Mouse (Mus musculus): Measurements from ENCODE around the gene Hfe2. TPM values are rescaled to one million over a fixed set of nuclear protein-coding genes. Genes with fewer than 3 reads are reported as not detected.

Gene Hfe2
- polyA plus RNA-seq, 1 experiment from 2014 or later, result 1.1 TPM

DNA sequence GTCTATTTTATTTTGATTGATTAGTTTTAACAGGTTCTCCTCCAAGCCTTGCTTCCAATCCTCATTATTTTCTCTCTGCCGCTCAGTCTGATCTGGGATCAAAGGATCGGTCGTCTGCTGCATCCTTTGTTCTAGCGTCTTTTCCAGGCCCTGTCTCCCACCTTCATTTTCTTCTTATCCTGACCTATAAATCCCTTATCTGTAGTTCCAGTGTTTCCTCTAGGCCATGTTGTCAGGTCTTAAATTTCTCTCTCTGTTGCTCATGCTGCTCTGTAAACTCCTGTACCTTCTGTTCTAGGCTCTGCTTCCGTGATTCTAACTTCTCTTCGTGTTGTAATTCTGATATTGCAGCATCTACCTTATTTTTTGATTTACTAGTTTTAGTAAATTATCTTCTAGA lies 15.8 kb downstream of the Hfe2 start:
- Histone ChIP-seq H3K27me3 (peaks cover 12% of the 10 kb centered on the region; the same call in 1 of the 2 replicates), H3K27ac (no peak overlapping the region), H3K4me2 (no peak overlapping the region), H3K36me3 (no peaks in the 10 kb centered on the region), H3K9me3 (replicated peaks) (no peaks in the 10 kb centered on the region), H3K4me3 (replicated peaks) (no peak overlapping the region), H3K9ac (no peak overlapping the region), H3K4me1 (no peaks in the 10 kb centered on the region)
- ATAC-seq (replicated peaks; ENCODE audit: low FRiP score), result no peak
- WGBS, result 34% methylated on average over 6 of the region's 6 CpGs

- WGBS, result 20% methylated on average over 14 of the region's 14 CpGs
- no peaks in the 10 kb centered on the region for H3K4me1 ChIP-seq
- H3K27ac ChIP-seq, result no peak overlapping the region
- H3K27me3 ChIP-seq, result peaks cover 19% of the 10 kb centered on the region; the same call in 1 of the 2 replicates
- H3K4me2 ChIP-seq, result no peak overlapping the region
- no peaks in the 10 kb centered on the region for H3K9me3 ChIP-seq (replicated peaks)
- no peak for ATAC-seq (replicated peaks; ENCODE audit: low FRiP score)
- no peaks in the 10 kb centered on the region for H3K36me3 ChIP-seq
- H3K4me3 ChIP-seq (replicated peaks), result no peak overlapping the region
- no peak overlapping the region for H3K9ac ChIP-seq
Measured at GRCm38 (mm10) chr3:96541328-96542078, 16.5 kb downstream of the Hfe2 start.

GRCm38 (mm10) chr3:96542554-96542953 lies 17.6 kb downstream of the Hfe2 start:
- Histone ChIP-seq H3K4me3 (replicated peaks) (no peak overlapping the region), H3K36me3 (no peaks in the 10 kb centered on the region), H3K27me3 (peaks cover 22% of the 10 kb centered on the region; the same call in 1 of the 2 replicates), H3K27ac (no peak overlapping the region), H3K4me1 (peaks cover under 1% of the 10 kb centered on the region; the same call in 1 of the 2 replicates), H3K9me3 (replicated peaks) (no peaks in the 10 kb centered on the region), H3K4me2 (no peak overlapping the region), H3K9ac (no peak overlapping the region)
- WGBS, result 77% methylated on average over 8 of the region's 8 CpGs
- ATAC-seq (replicated peaks; ENCODE audit: low FRiP score), result no peak

GRCm38 (mm10) chr3:96543345-96543744 lies 18.4 kb downstream of the Hfe2 start:
- Histone ChIP-seq H3K4me3 (replicated peaks) (no peak overlapping the region), H3K9me3 (replicated peaks) (no peaks in the 10 kb centered on the region), H3K36me3 (no peaks in the 10 kb centered on the region), H3K27ac (no peak overlapping the region), H3K4me1 (peaks cover 4% of the 10 kb centered on the region; the same call in 1 of the 2 replicates), H3K27me3 (peaks cover 22% of the 10 kb centered on the region; the same call in 1 of the 2 replicates), H3K9ac (no peak overlapping the region), H3K4me2 (no peak overlapping the region)
- ATAC-seq (replicated peaks; ENCODE audit: low FRiP score), result no peak
- WGBS, result 71% methylated on average over 11 of the region's 11 CpGs

- Histone ChIP-seq H3K36me3 (no peaks in the 10 kb centered on the region), H3K4me2 (no peak overlapping the region), H3K9ac (no peak overlapping the region), H3K27me3 (peaks cover 15% of the 10 kb centered on the region; the same call in 1 of the 2 replicates), H3K4me3 (replicated peaks) (no peak overlapping the region), H3K4me1 (peaks cover 4% of the 10 kb centered on the region; the same call in 1 of the 2 replicates), H3K9me3 (replicated peaks) (no peaks in the 10 kb centered on the region), H3K27ac (no peak overlapping the region)
- 42% methylated on average over 1 of the region's 1 CpGs for WGBS
- ATAC-seq (replicated peaks; ENCODE audit: low FRiP score), result no peak
Measured at GRCm38 (mm10) chr3:96545565-96545964, 20.6 kb downstream of the Hfe2 start.

DNA sequence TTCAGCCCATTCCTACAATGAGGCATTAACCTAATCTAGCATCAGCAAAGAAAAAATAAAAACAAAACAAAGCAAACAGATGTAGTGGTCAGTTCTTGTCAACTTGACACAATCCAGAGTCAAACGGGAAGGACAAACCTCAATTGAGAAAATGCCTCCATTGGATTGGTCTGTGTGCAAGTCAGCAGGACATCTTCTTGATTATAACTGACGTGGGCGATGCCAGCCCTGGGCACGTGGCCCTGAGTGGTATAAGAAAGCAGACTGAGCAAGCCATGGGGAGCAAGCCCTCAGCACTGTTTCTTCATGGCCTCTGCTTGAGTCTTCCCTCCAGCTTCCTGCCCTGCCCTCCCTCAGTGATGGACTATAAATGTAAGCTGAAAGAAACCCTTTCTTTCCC lies 21.9 kb downstream of the Hfe2 start:
- Histone ChIP-seq H3K9me3 (replicated peaks) (no peaks in the 10 kb centered on the region), H3K4me2 (no peak overlapping the region), H3K9ac (no peak overlapping the region), H3K27ac (no peak overlapping the region), H3K4me3 (replicated peaks) (no peak overlapping the region), H3K4me1 (peaks cover 10% of the 10 kb centered on the region; the same call in 1 of the 2 replicates), H3K27me3 (peaks cover 10% of the 10 kb centered on the region; the same call in 1 of the 2 replicates), H3K36me3 (no peaks in the 10 kb centered on the region)
- no peak for ATAC-seq (replicated peaks; ENCODE audit: low FRiP score)
- 50% methylated on average over 4 of the region's 4 CpGs for WGBS

DNA sequence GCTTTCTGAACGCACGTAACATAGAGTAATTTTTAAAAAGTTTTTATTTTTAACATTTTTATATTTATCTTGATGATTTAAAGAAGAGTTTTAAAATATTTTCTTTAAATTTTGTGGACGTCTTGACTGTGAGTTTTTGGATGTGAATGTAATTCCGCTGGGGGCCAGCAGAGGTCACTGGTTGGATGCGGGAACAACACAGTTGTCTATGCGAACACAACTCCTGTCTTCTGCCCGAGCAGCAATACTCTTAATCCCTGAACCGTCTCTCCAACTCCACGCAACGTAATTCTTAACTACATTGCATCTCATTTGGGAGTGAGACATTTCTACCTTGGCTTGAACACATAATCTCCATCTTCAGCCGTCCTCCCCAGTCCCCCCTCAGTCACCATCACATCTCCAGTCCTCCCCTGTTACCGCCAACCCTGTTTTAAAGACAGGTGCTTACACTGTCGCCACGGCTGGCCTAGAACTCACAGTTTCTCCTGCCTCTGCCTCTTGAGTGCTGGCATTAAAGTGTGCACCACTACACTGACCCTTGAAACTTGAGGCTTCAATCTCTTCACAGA lies 22.5 kb downstream of the Hfe2 start:
- Histone ChIP-seq H3K9me3 (replicated peaks) (no peaks in the 10 kb centered on the region), H3K36me3 (no peaks in the 10 kb centered on the region), H3K4me3 (replicated peaks) (no peak overlapping the region), H3K4me1 (peaks cover 11% of the 10 kb centered on the region; the same call in 1 of the 2 replicates), H3K27me3 (peaks cover 10% of the 10 kb centered on the region; the same call in 1 of the 2 replicates), H3K4me2 (peak overlapping the region; percentile 38), H3K9ac (no peak overlapping the region), H3K27ac (no peak overlapping the region)
- WGBS, result 10% methylated on average over 14 of the region's 14 CpGs
- peak; percentile 65; the same call in 1 of the 2 replicates for ATAC-seq (replicated peaks; ENCODE audit: low FRiP score)

- no peak overlapping the region for H3K27ac ChIP-seq
- 81% methylated on average over 7 of the region's 7 CpGs for WGBS
- H3K27me3 ChIP-seq, result peaks cover 10% of the 10 kb centered on the region; the same call in 1 of the 2 replicates
- no peaks in the 10 kb centered on the region for H3K36me3 ChIP-seq
- no peaks in the 10 kb centered on the region for H3K9me3 ChIP-seq (replicated peaks)
- no peak overlapping the region for H3K4me3 ChIP-seq (replicated peaks)
- peaks cover 11% of the 10 kb centered on the region; the same call in 1 of the 2 replicates for H3K4me1 ChIP-seq
- H3K4me2 ChIP-seq, result no peak overlapping the region
- H3K9ac ChIP-seq, result no peak overlapping the region
- no peak for ATAC-seq (replicated peaks; ENCODE audit: low FRiP score)
Measured at GRCm38 (mm10) chr3:96548824-96549223, 23.9 kb downstream of the Hfe2 start.

DNA sequence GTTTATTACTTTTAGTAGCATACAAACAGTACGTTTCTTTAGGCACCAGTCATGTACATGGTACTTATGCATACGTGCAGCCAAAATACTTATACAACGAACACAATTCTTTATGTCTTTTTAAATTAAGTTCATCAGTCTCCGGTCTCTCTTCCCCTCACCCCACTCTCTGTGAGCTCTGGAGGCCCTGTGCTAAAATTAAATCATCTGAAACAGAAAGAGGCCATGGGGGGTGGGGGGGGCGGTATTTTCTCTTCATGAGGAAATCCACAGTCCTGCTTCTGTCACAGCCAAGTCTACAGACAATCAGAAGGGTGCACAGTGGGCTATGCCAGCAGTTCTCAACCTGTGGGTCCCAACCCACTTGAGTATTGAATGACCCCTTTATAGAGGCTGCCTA lies 24.4 kb downstream of the Hfe2 start:
- Histone ChIP-seq H3K27me3 (peaks cover 10% of the 10 kb centered on the region; the same call in 1 of the 2 replicates), H3K4me3 (replicated peaks) (no peak overlapping the region), H3K4me2 (no peak overlapping the region), H3K9ac (no peak overlapping the region), H3K4me1 (peaks cover 11% of the 10 kb centered on the region; the same call in 1 of the 2 replicates), H3K27ac (no peak overlapping the region), H3K9me3 (replicated peaks) (no peaks in the 10 kb centered on the region), H3K36me3 (no peaks in the 10 kb centered on the region)
- ATAC-seq (replicated peaks; ENCODE audit: low FRiP score), result no peak
- WGBS, result 81% methylated on average over 5 of the region's 5 CpGs

DNA sequence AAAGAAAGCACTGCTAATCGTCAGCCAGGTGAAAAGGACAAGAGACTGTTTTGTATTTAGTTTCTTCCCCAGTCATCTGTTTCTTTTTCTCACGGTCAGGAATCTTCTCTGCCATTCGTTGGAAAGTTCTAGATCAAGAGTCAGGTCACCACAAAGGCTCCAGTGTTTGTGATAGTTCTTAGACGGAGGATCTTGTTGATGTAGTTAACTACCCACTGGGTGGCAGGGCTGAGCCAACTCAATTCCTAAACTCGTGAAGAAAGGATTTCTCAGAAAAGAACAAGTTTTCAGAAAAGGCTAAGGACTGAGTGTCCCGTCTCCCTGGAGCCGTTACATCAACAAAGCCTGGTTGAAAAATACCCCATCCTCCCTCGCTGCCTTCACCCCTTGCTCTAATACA lies 26.2 kb downstream of the Hfe2 start:
- Histone ChIP-seq H3K27ac (no peak overlapping the region), H3K4me2 (no peak overlapping the region), H3K36me3 (no peaks in the 10 kb centered on the region), H3K9me3 (replicated peaks) (no peaks in the 10 kb centered on the region), H3K4me1 (peaks cover 25% of the 10 kb centered on the region), H3K4me3 (replicated peaks) (no peak overlapping the region), H3K9ac (no peak overlapping the region), H3K27me3 (peaks cover 6% of the 10 kb centered on the region; the same call in 1 of the 2 replicates)
- ATAC-seq (replicated peaks; ENCODE audit: low FRiP score), result no peak
- WGBS, result 18% methylated on average over 8 of the region's 8 CpGs

DNA sequence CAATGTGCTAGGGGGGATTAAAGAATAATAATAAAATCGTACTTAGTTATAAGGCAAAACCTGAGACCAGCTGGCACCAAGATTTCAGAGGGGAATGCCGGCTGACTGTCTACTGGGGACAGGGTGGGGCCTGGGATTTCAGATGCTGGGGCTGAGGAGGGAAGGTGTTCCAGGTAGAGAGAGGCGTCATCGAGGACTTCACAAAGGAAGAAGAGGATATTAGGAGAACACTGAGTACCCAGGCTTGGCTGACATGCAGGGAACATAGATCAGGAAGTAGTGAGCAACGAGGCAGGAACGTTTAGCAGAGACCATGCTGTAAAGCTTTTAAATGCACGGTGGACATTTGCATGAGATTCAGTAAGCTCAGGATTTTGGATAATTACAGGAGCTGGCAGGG lies 26.9 kb downstream of the Hfe2 start:
- peaks cover 31% of the 10 kb centered on the region for H3K4me1 ChIP-seq
- H3K9me3 ChIP-seq (replicated peaks), result no peaks in the 10 kb centered on the region
- H3K36me3 ChIP-seq, result no peaks in the 10 kb centered on the region
- 70% methylated on average over 7 of the region's 7 CpGs for WGBS
- no peak overlapping the region for H3K4me3 ChIP-seq (replicated peaks)
- ATAC-seq (replicated peaks; ENCODE audit: low FRiP score), result no peak
- H3K27ac ChIP-seq, result no peak overlapping the region
- peaks cover 3% of the 10 kb centered on the region; the same call in 1 of the 2 replicates for H3K27me3 ChIP-seq
- H3K9ac ChIP-seq, result no peak overlapping the region
- no peak overlapping the region for H3K4me2 ChIP-seq

- 75% methylated on average over 6 of the region's 6 CpGs for WGBS
- ATAC-seq (replicated peaks; ENCODE audit: low FRiP score), result no peak
- H3K9me3 ChIP-seq (replicated peaks), result no peaks in the 10 kb centered on the region
Measured at GRCm38 (mm10) chr3:96553601-96554000, 28.6 kb downstream of the Hfe2 start.

More at GRCm38 (mm10) chr3:96553601-96554000, 28.6 kb downstream of the Hfe2 start:
- Histone ChIP-seq H3K4me2 (no peak overlapping the region), H3K27ac (no peak overlapping the region), H3K4me3 (replicated peaks) (no peak overlapping the region), H3K9ac (no peak overlapping the region), H3K36me3 (no peaks in the 10 kb centered on the region), H3K27me3 (no peaks in the 10 kb centered on the region), H3K4me1 (peaks cover 31% of the 10 kb centered on the region)
